Mouse (Mus musculus): Measurements from ENCODE around the gene Zfp981. TPM values are rescaled to one million over a fixed set of nuclear protein-coding genes. Genes with fewer than 3 reads are reported as not detected.
"Not testable (repeated sequence)": the region's sequence is repeated elsewhere in the genome, so short reads cannot be mapped to it uniquely, and the experiment has no call there.

Gene Zfp981
- polyA plus RNA-seq, 1 experiment from 2014 or later = 0.05 TPM

GRCm38 (mm10) chr4:146579905-146580873 lies 78.4 kb downstream of the Zfp981 start:
- 3% methylated on average over 18 of the region's 111 CpGs for WGBS
- H3K9ac ChIP-seq, H3K4me2 ChIP-seq, H3K36me3 ChIP-seq, H3K27ac ChIP-seq, H3K4me3 ChIP-seq, H3K27me3 ChIP-seq, H3K4me1 ChIP-seq, H3K9me3 ChIP-seq: not testable (repeated sequence)
- peak; percentile 77 for ATAC-seq (ENCODE audit: insufficient number of reproducible peaks, low FRiP score, low TSS enrichment, low read depth)

Other genes with a start within 250 kb of the Zfp981 start
- gene Zfp992, start 53.0 kb upstream of the Zfp981 start, polyA plus RNA-seq (2015; fragmentation: Nextera tagmentation; extraction: Ambion mirVana) = 2.4 and 3.3 TPM in 2 replicates
- 2.5 and 4.9 TPM in 2 replicates for gene Zfp993, start 108.9 kb downstream of the Zfp981 start, polyA plus RNA-seq (2015; fragmentation: Nextera tagmentation; extraction: Ambion mirVana)

Measured in limb, embryonic 15.5 days (tissue).